7 mouse cellular contexts compared by ENCODE assay signal in genomic region chr2:84425138-84425537, GRCm38 (mm10). TPM values are rescaled to one million over a fixed set of nuclear protein-coding genes. Genes with fewer than 3 reads are reported as not detected.
DNase-seq lines count a peak whose midpoint lies in the region; ATAC-seq and TF ChIP-seq lines count a peak whose summit lies in the region.

TSS of gene Calcrl (minus strand) at chr2:84425411.

- H3K9me3 ChIP-seq in embryonic facial prominence, embryonic 12.5 days, result no peaks in the 10 kb centered on the region
- no peaks in the 10 kb centered on the region for H3K9me3 ChIP-seq in midbrain, embryonic 11.5 days (ENCODE audit: control insufficient read depth, low read length)

- peak within 1 kb of the TSS; percentile 36 for H3K4me3 ChIP-seq in embryonic facial prominence, embryonic 12.5 days
- peak within 1 kb of the TSS; percentile 11; the same call in 1 of the 2 replicates for H3K4me3 ChIP-seq in midbrain, embryonic 11.5 days (ENCODE audit: low read depth, low read length)
- H3K4me3 ChIP-seq in small intestine, adult 2 months (ENCODE audit: low read depth, low read length), result peak within 1 kb of the TSS; percentile 59

- intact Hi-C loops in left cerebral cortex, postnatal 4 days (cut with DNase I), result loop anchor here (5.0 kb wide), 1 partner anchor 358 kb away; no protein-coding TSS in a partner anchor

- TF ChIP-seq POLR2A in small intestine, adult 2 months (IDR thresholded peaks at IDR 0.05; ENCODE audit: low read depth, low read length), result peak; percentile 75; the same call in 1 of the 2 replicates

- no peaks in the 10 kb centered on the region; the same call in 1 of the 2 replicates for H3K4me1 ChIP-seq in embryonic facial prominence, embryonic 12.5 days
- H3K4me1 ChIP-seq in midbrain, embryonic 11.5 days (ENCODE audit: control insufficient read depth, insufficient read depth, low read length), result peaks cover 4% of the 10 kb centered on the region; the same call in 1 of the 2 replicates
- H3K4me1 ChIP-seq in small intestine, adult 2 months (ENCODE audit: control insufficient read depth, insufficient read depth, insufficient read length, low read length), result no peaks in the 10 kb centered on the region

- DNase-seq in adrenal gland, adult 2 months, result peak; percentile 74
- DNase-seq in heart, adult 11 months, result peak; percentile 99
- DNase-seq in kidney, adult 11 months, result peak; percentile 81
- peak; percentile 52 for DNase-seq in left cerebral cortex, postnatal 4 days
- peak; percentile 89 for DNase-seq in midbrain, embryonic 11.5 days (ENCODE audit: low spot score, missing footprints)

- no peak for TF ChIP-seq CTCF in small intestine, adult 2 months (IDR thresholded peaks at IDR 0.05; ENCODE audit: extremely low read depth, insufficient read length, insufficient replicate concordance, low read depth, low read length)

- no peaks in the 10 kb centered on the region for H3K36me3 ChIP-seq in embryonic facial prominence, embryonic 12.5 days
- H3K36me3 ChIP-seq in midbrain, embryonic 11.5 days (ENCODE audit: control insufficient read depth, insufficient read depth, low read length), result no peaks in the 10 kb centered on the region
- no peaks in the 10 kb centered on the region for H3K36me3 ChIP-seq in small intestine, adult 2 months (ENCODE audit: control insufficient read depth, insufficient read depth, low read length)

- peak within 1 kb of the TSS; percentile 62; the same call in 1 of the 2 replicates for H3K27ac ChIP-seq in embryonic facial prominence, embryonic 12.5 days
- no peak within 1 kb of the TSS for H3K27ac ChIP-seq in midbrain, embryonic 11.5 days (ENCODE audit: low read depth, low read length)
- H3K27ac ChIP-seq in small intestine, adult 2 months (ENCODE audit: insufficient read depth, low read depth, low read length), result peak within 1 kb of the TSS; percentile 83

- no peaks in the 10 kb centered on the region for H3K27me3 ChIP-seq in embryonic facial prominence, embryonic 12.5 days
- H3K27me3 ChIP-seq in midbrain, embryonic 11.5 days (ENCODE audit: control insufficient read depth, insufficient read depth, low read length), result no peaks in the 10 kb centered on the region
- H3K27me3 ChIP-seq in small intestine, adult 2 months (ENCODE audit: control insufficient read depth, insufficient read depth, low read length), result no peaks in the 10 kb centered on the region

- H3K9ac ChIP-seq in embryonic facial prominence, embryonic 12.5 days, result no peak within 1 kb of the TSS
- peak within 1 kb of the TSS; percentile 37 for H3K9ac ChIP-seq in midbrain, embryonic 11.5 days (ENCODE audit: low read length)

- 1% methylated on average over 10 of the region's 10 CpGs for WGBS in embryonic facial prominence, embryonic 12.5 days
- WGBS in midbrain, embryonic 11.5 days, result 1% methylated on average over 10 of the region's 10 CpGs
- WGBS in small intestine, adult 2 months, result under 1% methylated on average over 10 of the region's 10 CpGs

- ATAC-seq in embryonic facial prominence, embryonic 12.5 days (ENCODE audit: insufficient number of reproducible peaks, insufficient read depth, low FRiP score, low TSS enrichment), result peak; percentile 77; the same call in 1 of the 2 replicates
- peak; percentile 66 for ATAC-seq in midbrain, embryonic 11.5 days (ENCODE audit: low FRiP score)

- peak within 1 kb of the TSS; percentile 53 for H3K4me2 ChIP-seq in embryonic facial prominence, embryonic 12.5 days (replicated peaks)
- H3K4me2 ChIP-seq in midbrain, embryonic 11.5 days, result peak within 1 kb of the TSS; percentile 43

RNA-seq across cellular contexts. Expression of gene Calcrl, which starts in this region (rescaled TPM):
- 10 to 100 TPM; 15.2 to 23.8 TPM for total RNA-seq in adrenal gland, adult 2 months (2021)
- 2.8 and 6.7 TPM in 2 replicates for polyA plus RNA-seq in adrenal gland, adult 2 months (2012; rRNA removed)
- 20.2 and 23.6 TPM in 2 replicates for polyA plus RNA-seq in embryonic facial prominence, embryonic 12.5 days (2016; fragmentation: Nextera tagmentation; extraction: Ambion mirVana)
- 1 to 10 TPM; 5.7 to 7.5 TPM for total RNA-seq in left cerebral cortex, postnatal 4 days (2021)
- 16.5 and 20.2 TPM in 2 replicates for polyA plus RNA-seq in midbrain, embryonic 11.5 days (2014; fragmentation: Nextera tagmentation; extraction: Ambion mirVana)
- 0.37 and 0.81 TPM in 2 replicates for polyA plus RNA-seq in small intestine, adult 2 months (2012; rRNA removed)
